Mouse (Mus musculus) urinary bladder, postnatal 4 days (tissue): ENCODE data around the gene Rbm39.
"Not testable (repeated sequence)": the region's sequence is repeated elsewhere in the genome, so short reads cannot be mapped to it uniquely, and the experiment has no call there.

Experiments
- DNase-seq, 2 experiments: peaks; one replicate each; pipeline ENCODE4 v3.0.0; 2021 to 2022; ENCODE audit warnings: low spot score in 2 of 2

Gene Rbm39

DNA sequence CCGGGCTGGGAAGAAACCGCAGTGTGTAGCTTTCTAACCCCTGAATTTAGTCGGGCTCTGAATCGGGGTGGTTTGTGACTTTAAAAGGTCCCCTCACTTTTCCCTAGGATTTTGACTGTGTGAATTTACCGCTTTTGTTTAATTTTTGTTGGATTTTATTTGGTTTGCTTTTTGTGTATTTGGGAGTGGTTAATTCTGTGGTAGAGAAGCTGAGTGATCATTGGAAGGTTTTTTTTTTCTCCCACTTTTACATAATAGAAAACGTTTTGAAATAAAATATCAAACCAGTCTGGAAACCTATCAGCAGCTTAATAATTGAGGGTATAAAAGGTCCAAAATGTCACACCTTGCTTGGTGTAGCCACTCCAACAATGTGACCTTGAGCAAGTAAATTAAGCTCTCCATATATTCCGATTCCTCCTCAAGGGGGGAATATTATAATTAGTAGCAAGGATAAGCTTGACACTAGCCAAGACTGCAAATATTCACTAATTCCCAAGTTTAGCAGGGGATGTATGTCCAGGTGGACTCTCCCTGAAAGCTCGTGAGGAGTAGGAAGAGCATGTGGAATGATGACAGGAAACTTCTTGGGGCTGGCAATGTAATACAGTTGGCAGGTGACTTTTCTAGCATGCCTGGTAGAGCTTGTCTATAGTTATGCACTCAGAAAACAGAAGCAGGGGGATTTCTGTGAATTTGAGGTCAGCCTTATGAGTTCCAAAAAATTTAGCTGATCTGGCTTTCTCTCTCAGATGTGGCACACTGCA, 969 bp upstream of the Rbm39 start:
- no peak for DNase-seq

GRCm38 (mm10) chr2:156179796-156180093, 293 bp downstream of the Rbm39 start:
- no peak for DNase-seq

DNA sequence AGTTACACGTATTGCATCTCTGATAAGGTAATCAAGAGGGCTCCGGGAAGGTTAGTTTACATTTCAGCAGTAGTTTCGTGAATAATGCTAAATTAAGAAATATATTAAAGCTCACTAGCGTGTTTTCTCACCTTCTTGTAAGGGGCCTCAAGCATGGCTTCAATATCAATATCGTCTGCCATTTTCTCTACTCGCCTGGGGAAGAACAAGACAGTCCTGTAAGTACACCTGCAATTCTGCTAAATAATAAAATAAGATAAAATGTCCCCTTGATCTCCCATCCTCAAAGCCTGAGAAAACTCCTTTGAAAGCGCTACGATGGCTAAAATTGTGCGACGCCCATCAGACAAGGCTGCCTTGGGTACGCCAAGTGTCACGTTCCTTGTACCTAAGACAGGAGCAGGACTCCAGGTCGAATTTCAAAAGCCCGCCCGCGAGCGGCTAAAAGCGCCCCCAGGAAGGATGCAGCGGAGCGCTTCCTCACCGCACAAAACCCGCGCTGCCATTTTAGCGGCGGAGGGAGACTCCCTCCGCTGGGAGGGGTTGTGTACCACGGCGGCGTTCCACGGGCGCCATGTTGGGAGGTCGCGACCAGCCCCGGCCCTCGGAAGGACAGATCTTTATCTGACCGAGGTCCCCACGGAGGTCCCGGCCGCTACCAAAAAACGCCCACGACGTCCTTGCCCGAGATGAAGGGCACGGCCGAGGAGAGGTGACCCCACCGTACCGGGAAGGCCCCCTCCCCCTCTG, 817 bp downstream of the Rbm39 start:
- DNase-seq = peak; percentile 73 to 77

- no peak for DNase-seq
Observed at GRCm38 (mm10) chr2:156177651-156178050, 2.4 kb downstream of the Rbm39 start.

GRCm38 (mm10) chr2:156177079-156177478, 3.0 kb downstream of the Rbm39 start:
- no peak for DNase-seq

- no peak for DNase-seq
Observed at GRCm38 (mm10) chr2:156166557-156166956, 13.5 kb downstream of the Rbm39 start.

DNA sequence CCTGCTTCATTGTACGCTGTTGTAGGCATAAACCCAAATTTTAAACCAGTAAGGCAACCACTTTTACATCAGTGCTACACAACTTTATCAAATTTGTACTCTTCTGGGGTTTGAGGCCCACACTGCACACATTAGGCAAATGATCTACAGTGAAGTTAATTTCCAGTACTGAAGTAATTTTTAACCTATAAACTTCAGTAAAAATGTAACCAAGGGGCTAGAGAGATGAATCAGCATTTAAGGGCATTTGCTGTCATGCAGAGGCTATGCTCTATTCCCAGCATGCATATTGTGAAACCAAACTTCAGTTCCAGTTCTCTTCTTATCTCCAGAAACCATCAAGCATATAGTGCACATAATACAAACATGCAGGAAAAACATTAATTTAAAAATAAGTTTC, 14.6 kb downstream of the Rbm39 start:
- no peak for DNase-seq

DNA sequence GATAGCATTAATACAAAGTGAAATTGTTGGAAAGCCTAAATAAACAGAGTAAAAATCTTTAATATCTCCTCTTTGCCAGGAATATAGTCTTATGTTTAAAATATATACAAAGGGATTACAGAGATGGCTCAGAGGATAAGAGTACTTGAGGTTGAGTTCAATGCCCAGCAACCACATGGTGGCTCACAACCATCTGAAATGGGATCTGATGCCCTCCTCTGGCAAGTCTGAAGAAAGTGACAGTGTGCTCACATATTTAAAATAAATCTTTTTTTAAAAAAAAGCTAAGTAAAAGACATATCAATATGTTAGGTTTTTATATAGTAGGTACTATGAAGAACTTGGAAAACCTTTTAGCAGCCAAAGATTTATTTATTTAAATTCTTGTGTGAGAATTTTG, 28.5 kb downstream of the Rbm39 start:
- DNase-seq = no peak

- DNase-seq = no peak
Observed at GRCm38 (mm10) chr2:156147316-156147915, 32.6 kb downstream of the Rbm39 start.

DNA sequence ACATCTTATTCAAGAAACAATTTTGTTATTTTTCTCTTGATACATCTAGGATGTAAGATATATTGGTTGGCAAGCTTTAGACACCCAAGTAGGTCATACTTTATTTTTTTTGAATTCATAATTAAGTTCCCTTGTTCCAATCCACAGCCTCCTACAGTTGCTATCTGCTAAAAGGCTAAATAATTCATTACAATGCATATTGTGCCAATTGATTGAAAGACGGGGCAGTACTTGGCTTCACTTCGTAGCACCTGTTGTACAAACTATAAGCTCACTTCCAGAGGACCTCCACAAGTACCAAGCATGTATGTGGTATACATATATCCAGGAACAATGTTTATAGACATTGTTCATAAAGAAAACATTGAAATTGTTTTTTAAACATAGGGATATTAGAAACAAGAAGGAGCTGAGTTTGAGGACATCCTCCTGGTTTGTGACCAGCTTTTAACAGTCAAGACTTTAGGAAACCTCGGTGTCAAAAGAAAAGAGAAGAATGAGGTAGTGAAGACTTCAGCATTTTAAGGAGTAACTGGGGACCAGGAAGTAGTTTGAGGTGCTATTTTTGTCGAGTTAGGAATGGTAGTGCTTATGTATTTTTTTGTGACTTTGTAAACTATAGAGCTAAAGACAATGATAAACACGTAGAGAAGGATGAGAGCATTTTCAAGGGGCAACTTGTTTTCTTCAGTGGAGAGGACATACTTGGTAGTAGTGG, 33.6 kb downstream of the Rbm39 start:
- DNase-seq = no peak

DNA sequence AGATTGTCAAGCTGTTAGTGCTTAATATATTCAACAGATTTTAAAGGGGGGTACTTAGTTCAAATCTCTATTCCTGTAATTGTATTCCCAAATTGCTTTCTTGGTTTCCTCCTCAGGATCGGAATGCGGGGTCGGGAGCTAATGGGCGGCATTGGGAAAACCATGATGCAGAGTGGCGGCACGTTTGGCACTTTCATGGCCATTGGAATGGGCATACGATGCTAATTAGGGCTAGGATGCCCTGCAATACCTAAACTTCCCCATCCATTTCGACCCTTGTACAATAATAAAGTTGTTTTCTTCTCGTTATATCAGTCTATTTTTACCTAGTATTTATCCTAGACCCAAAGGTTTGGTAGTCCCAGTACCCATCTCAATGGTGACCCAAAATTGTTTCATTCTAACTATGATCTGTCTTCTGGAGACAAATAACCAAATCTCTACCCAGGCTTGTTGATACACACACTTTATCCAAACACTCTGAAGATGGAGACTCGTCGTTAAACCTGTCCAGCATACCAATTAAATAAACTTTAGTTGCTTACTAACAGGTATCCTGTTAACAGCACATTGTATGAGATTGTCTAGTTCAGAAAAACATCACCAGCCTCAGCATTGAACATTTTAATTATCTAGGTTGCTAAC, 34.4 kb downstream of the Rbm39 start:
- no peak for DNase-seq

- DNase-seq = peak; percentile 90 to 94
Observed at GRCm38 (mm10) chr2:156143953-156144724, 35.9 kb downstream of the Rbm39 start, which contains the start of the genes Romo1 and Nfs1. Romo1 (plus strand) TSS chr2:156144039. Nfs1 (minus strand) TSS chr2:156144186.

DNA sequence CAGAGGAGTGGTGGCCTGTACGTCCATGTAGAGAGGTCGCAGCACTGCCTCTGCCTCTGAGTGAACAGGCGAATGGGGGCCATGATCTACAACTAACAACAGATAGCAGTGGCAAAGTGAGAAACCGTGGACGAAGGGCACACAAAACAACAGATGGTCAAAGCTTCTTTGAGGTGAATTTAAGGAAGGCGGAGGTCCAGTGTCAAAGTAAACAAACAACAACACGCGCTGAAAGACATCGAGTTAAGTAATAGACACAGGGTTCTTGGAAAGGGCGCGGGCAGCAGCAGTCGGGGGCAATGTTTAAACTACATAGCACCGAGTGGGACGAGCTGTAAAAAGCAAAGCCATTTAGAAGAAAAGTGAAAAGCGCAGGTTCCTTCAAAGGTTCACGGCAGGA, 36.7 kb downstream of the Rbm39 start:
- no peak for DNase-seq

GRCm38 (mm10) chr2:156142820-156143219, 37.2 kb downstream of the Rbm39 start:
- DNase-seq = no peak

DNA sequence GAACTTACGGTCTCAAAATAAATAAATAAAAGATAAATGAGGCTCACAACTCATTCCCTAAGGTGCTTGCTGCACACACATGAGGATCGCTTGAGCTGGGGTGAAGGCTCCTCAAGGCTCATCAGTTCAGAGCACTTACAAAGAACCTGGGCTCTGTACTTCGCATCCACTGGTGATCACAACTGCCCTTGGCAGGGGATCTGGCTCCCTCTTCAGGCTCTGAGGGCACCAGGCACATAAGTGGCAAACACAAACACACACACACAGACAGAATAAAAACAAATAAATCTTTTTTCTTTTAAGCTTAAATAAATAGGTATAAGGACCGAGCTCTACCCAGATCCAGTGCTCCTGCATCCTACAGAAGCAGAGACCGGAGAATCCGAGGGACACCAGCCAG, 44.3 kb downstream of the Rbm39 start:
- no peak for DNase-seq

GRCm38 (mm10) chr2:156134161-156134560, 45.9 kb downstream of the Rbm39 start:
- DNase-seq = no peak

DNA sequence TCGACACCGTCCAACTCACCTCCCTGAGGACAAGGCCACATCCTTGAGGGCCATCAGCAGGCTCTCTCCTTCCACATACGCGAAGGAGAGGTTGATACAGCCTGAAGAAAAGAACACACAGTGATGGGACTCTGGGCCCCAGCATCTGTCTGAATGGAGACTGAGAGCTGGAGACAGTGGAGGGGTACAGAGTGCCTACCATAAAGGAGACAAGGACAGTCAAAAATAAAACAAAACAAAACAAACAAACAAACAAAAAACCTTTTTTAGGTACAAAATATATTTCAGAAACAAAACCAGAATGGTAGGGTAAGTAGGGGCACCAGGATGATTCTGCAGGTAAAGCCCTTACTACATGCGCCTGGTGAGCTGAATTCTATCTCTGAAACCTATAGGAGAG, 53.0 kb downstream of the Rbm39 start, which contains the start of gene Gm28036:
Gm28036 (minus strand) TSS at position 101 of the 400 bp plus-strand sequence.
- DNase-seq = no peak

GRCm38 (mm10) chr2:156123731-156124130, 56.3 kb downstream of the Rbm39 start:
- no peak for DNase-seq

GRCm38 (mm10) chr2:156119566-156119965, 60.5 kb downstream of the Rbm39 start:
- no peak for DNase-seq

DNA sequence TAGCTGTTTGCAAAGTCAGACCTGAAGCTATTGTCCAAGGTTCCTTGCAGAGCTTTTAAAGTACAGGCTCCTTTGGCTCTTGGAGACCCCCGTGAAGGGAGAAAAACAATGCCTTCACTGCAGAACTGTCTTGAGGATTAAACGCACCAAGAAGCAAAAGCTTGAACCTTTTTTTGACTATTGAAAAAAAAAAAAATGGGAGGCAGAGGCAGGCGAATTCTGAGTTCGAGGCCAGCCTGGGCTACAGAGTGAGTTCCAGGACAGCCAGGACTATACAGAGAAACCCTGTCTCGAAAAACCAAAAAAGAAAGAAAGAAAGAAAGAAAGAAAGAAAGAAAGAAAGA, 68.0 kb downstream of the Rbm39 start:
- not testable (repeated sequence) for DNase-seq
